Mouse (Mus musculus) urinary bladder, adult 18-20 months (tissue): ENCODE measurements around the gene Epn3.

Source experiments
- DNase-seq, 2 experiments: peaks; one replicate each; pipeline ENCODE4 v3.0.0; 2022; ENCODE audit warnings: low spot score in 2 of 2, mixed read lengths in 2 of 2

The Epn3 gene

GRCm38 (mm10) chr11:94471740-94472584 lies 27.8 kb downstream of the Epn3 start:
- DNase-seq, result no peak

GRCm38 (mm10) chr11:94470391-94470790 lies 29.4 kb downstream of the Epn3 start:
- DNase-seq, result no peak

- DNase-seq, result no peak
These were observed 30.4 kb downstream of the Epn3 start for GRCm38 (mm10) chr11:94469136-94470064.

- DNase-seq, result no peak
These were observed 31.2 kb downstream of the Epn3 start for GRCm38 (mm10) chr11:94468582-94469064.

GRCm38 (mm10) chr11:94466333-94466855 lies 33.4 kb downstream of the Epn3 start:
- DNase-seq, result no peak

GRCm38 (mm10) chr11:94464170-94464569 lies 35.6 kb downstream of the Epn3 start:
- no peak for DNase-seq

- no peak for DNase-seq
These were observed 37.9 kb downstream of the Epn3 start for GRCm38 (mm10) chr11:94461856-94462255.

- no peak for DNase-seq
These were observed 42.8 kb downstream of the Epn3 start for GRCm38 (mm10) chr11:94457001-94457400.

GRCm38 (mm10) chr11:94456347-94456746 lies 43.4 kb downstream of the Epn3 start:
- DNase-seq, result no peak

- no peak for DNase-seq
These were observed 44.5 kb downstream of the Epn3 start for GRCm38 (mm10) chr11:94455161-94455820.

- no peak for DNase-seq
These were observed 45.0 kb downstream of the Epn3 start for GRCm38 (mm10) chr11:94454756-94455155.

GRCm38 (mm10) chr11:94451091-94451773 lies 48.5 kb downstream of the Epn3 start:
- no peak for DNase-seq

GRCm38 (mm10) chr11:94449886-94450285 lies 49.9 kb downstream of the Epn3 start:
- DNase-seq, result no peak

- DNase-seq, result no peak
These were observed 50.5 kb downstream of the Epn3 start for GRCm38 (mm10) chr11:94449239-94449638.

GRCm38 (mm10) chr11:94447017-94447416 lies 52.8 kb downstream of the Epn3 start:
- DNase-seq, result no peak

- DNase-seq, result no peak
These were observed 54.5 kb downstream of the Epn3 start for GRCm38 (mm10) chr11:94445300-94445699.

GRCm38 (mm10) chr11:94444829-94445228 lies 54.9 kb downstream of the Epn3 start:
- DNase-seq, result no peak

- DNase-seq, result no peak
These were observed 58.0 kb downstream of the Epn3 start for GRCm38 (mm10) chr11:94441752-94442151.

GRCm38 (mm10) chr11:94441122-94441521 lies 58.7 kb downstream of the Epn3 start:
- no peak for DNase-seq

- no peak for DNase-seq
These were observed 59.4 kb downstream of the Epn3 start for GRCm38 (mm10) chr11:94440421-94440820.
